Mouse (Mus musculus): ENCODE measurements around the gene Gm28171. TPM values are rescaled to one million over a fixed set of nuclear protein-coding genes. Genes with fewer than 3 reads are reported as not detected.
"Not testable (repeated sequence)": the region's sequence is repeated elsewhere in the genome, so short reads cannot be mapped to it uniquely, and the experiment has no call there.

Gene Gm28171
- polyA plus RNA-seq (2015; fragmentation: Nextera tagmentation; extraction: Ambion mirVana): not detected in 2 replicates

DNA sequence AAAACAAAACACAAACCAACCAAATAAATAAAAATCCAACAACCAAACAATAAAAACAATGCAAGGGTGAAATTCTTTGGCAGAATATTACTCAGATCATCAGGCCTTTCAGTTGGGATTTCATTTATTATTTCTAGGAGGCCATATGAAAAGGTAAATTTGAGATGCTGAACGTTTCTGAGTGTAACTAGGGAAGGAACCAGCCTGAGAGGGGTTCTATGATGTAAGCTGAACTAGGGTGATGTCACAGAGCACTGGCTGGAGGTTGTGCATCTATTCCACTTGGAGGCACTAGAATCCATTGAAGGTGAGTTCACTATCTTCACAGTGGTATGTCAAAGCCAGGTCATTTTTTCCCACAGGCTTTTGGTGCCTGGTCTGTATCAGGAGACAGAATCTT lies at the start of gene Gm28171:
TSS of gene Gm28171 (plus strand) at position 301 of the 400 bp plus-strand sequence.
- not testable (repeated sequence) for ATAC-seq (ENCODE audit: insufficient read depth, low FRiP score); H3K4me1 ChIP-seq (ENCODE audit: control insufficient read depth, insufficient read depth, low read length); H3K27ac ChIP-seq (ENCODE audit: low read length); H3K9me3 ChIP-seq (replicated peaks; ENCODE audit: control insufficient read depth, low read length); H3K9ac ChIP-seq (ENCODE audit: low read length); H3K4me2 ChIP-seq (ENCODE audit: low read depth, low read length); H3K27me3 ChIP-seq (ENCODE audit: control insufficient read depth, insufficient read depth, low read length); H3K4me3 ChIP-seq (replicated peaks; ENCODE audit: low read length); H3K36me3 ChIP-seq (ENCODE audit: control insufficient read depth, insufficient read depth, low read length)
- WGBS: no CpG with 5 or more reads among the region's 1 CpGs

Other genes starting within 250 kb of the Gm28171 start
- not detected in 2 replicates for gene Gm21854, start 136.4 kb upstream of the Gm28171 start, polyA plus RNA-seq (2015; fragmentation: Nextera tagmentation; extraction: Ambion mirVana)
- not detected in 2 replicates for gene Gm20914, start 67.4 kb upstream of the Gm28171 start, polyA plus RNA-seq (2015; fragmentation: Nextera tagmentation; extraction: Ambion mirVana)
- gene Gm21778, start 149.1 kb downstream of the Gm28171 start, polyA plus RNA-seq (2015; fragmentation: Nextera tagmentation; extraction: Ambion mirVana): not detected in 2 replicates